Mouse (Mus musculus) CD4-positive helper T cell, adult 2 months (primary cell): ENCODE measurements around the gene Gm3149.
A peak's percentile ranks its signal among the peaks of the same experiment; 100 is the strongest.
"Not testable (repeated sequence)": the region's sequence is repeated elsewhere in the genome, so short reads cannot be mapped to it uniquely, and the experiment has no call there.

Experiments
- DNase-seq: peaks from one replicate; pipeline ENCODE4 v3.0.0-alpha.2; 2012; ENCODE audit warnings: low read depth, missing footprints, low spot score

Gene Gm3149

GRCm38 (mm10) chr14:4316983-4317382 lies at the start of gene Gm3149:
Gene Gm3149, plus strand, starts transcription at chr14:4317283.
- not testable (repeated sequence) for DNase-seq

GRCm38 (mm10) chr14:4269238-4269950 lies 47.7 kb upstream of the Gm3149 start:
- not testable (repeated sequence) for DNase-seq

- DNase-seq: not testable (repeated sequence)
Observed at GRCm38 (mm10) chr14:4279828-4280227, 37.3 kb upstream of the Gm3149 start.

- peak; percentile 15 for DNase-seq
Observed at GRCm38 (mm10) chr14:4334476-4335080, 17.5 kb downstream of the Gm3149 start, which contains the start of gene 2610042L04Rik. Gene 2610042L04Rik, plus strand, starts transcription at chr14:4334763.

GRCm38 (mm10) chr14:4335506-4335905 lies 18.4 kb downstream of the Gm3149 start:
- DNase-seq: not testable (repeated sequence)

GRCm38 (mm10) chr14:4368991-4369390 lies 51.9 kb downstream of the Gm3149 start:
- DNase-seq: not testable (repeated sequence)

GRCm38 (mm10) chr14:4369691-4370090 lies 52.6 kb downstream of the Gm3149 start:
- DNase-seq: not testable (repeated sequence)
